Mouse (Mus musculus): Measurements from ENCODE around the gene Ttll8.

Gene Ttll8

DNA sequence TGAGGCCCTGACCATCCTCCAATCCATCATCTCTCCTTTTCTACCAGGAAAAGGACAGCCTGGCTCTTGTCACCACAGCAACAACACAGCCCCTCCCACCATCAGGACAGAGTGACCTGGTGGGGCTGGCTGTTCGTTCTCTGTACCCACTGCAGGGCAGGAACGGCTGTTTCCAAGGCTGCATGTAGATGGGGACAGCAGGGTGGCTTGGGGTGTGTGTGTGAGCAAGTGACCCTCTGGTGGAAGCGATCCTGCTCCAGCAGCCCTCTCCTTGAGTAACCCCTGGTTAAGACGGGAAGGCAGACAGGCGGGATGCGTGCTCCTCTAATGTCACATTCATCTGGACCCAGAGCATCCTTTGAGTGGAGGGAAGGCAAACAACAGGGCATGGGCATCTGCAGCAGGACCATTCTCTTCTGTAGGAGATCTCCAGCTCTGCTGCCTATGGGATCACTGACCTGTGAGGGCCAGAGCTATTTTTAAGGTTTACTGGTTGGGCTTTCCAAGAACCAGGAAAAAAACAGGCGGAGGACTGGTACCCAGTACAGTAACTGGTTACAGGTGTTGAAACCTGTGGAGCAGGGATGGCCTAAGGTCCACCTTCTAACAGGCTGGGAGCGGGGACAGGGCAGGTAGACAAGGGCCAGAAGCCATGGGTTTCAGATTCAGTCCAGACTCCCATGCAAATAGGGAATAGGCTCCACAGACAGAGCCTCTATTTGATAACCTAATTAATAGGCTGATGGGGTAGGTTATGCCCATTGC, 94.8 kb downstream of the Ttll8 start:
- no peak for DNase-seq (ENCODE audit: low read depth)

DNA sequence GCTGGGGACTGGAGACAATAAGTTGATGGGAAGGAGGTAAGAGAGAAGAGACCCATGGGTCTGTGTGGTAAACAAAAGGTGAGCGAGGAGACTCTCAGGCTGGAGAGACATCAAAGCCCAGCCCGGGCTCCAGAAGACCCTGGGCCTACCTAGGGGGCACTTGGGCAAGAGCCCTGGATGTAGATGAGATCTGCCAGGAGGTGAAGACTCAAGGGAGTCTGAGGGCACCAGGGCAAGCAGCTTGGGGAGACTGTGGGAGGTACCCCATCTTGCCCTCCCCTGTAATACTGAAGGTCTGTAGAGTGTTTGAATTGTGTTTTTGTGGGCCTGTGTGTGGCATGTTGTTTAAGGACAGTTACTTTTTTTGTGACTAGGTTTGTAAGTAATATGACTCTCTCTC, 95.5 kb downstream of the Ttll8 start:
- no peak for DNase-seq (ENCODE audit: low read depth)

DNA sequence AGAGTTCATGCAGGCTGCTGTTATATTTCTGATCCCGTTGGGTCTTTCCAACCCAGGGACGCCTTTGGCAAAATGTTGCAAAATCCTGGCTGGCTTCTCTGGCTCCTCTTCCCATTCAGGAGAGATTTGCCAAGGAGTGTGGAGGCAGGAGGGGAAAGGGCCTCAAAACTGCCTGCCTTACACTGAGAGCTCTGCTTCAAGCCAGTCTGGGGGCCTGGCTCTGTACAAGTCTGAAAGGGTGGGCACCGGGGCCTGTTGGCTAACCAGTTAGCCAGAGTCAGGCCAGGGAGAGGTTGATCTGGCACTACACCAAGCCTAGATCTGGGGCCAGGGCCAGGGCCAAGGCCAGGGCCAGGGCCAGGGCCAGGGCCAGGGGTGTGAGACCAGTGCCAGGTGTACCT, 96.1 kb downstream of the Ttll8 start:
- DNase-seq (ENCODE audit: low read depth): no peak

DNA sequence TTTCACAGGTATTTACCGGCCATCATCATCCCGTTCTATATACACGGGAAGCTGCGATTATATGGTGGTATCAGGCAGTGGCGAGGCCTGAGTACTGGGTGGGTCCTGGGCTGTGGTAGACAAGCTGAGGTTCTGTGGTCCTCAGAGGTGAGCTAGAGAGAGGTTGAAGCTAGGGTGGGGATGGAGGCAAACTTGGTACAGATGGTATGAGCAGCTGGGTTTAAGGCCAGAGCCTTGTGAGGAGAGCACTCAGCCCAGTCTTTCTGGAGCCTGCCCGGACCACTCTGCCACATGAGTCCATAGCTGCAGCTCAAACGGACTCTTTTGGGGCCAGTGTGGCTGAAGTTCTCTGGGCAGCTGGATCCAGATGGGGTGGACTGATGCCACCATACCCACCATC, 96.9 kb downstream of the Ttll8 start:
- no peak for DNase-seq (ENCODE audit: low read depth)

DNA sequence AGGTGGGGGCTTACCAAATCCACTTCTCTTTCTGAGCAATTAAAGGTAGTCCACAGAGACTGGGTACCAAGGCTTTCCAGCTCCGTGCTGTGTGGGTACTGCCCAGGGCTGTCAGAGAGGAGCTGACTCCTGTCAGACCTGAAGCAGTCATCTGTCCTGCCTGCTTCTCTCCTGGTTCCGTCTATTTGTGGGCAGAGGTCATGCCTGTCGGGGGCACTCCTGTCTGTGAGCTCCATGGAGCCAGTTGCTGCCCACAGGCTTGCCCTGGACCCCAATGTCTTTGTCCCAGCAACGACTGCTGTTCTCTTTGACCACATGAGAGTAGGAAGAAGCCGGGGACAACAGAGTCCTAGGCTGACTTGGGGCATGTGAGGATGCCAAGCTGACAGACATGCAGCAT, 97.6 kb downstream of the Ttll8 start:
- no peak for DNase-seq (ENCODE audit: low read depth)

DNA sequence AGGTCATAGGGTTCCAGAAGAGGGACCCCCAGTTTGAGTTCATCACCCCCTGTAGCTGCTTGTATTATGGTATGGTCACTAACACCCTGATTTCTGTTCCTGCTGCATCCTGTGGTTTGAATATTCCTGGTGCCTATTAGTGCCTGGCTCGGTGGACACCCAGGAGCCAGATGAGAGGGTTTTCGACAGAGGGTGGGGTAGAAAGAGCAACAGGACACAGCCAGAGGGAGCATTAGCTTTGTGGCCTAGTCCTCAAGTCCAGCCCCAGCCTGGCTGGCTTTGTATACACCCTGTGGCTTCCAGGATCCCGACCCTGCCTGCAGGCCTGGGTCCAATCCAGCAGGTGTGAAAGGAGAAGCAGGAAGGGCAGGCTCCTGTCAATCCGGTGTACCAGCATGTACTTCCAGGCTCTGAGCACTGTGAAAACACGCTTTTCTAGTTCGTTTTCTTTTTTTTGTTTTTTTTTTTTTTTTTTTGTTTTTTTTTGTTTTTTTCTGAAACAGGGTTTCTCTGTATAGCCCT, 98.3 kb downstream of the Ttll8 start:
- DNase-seq (ENCODE audit: low read depth): no peak

DNA sequence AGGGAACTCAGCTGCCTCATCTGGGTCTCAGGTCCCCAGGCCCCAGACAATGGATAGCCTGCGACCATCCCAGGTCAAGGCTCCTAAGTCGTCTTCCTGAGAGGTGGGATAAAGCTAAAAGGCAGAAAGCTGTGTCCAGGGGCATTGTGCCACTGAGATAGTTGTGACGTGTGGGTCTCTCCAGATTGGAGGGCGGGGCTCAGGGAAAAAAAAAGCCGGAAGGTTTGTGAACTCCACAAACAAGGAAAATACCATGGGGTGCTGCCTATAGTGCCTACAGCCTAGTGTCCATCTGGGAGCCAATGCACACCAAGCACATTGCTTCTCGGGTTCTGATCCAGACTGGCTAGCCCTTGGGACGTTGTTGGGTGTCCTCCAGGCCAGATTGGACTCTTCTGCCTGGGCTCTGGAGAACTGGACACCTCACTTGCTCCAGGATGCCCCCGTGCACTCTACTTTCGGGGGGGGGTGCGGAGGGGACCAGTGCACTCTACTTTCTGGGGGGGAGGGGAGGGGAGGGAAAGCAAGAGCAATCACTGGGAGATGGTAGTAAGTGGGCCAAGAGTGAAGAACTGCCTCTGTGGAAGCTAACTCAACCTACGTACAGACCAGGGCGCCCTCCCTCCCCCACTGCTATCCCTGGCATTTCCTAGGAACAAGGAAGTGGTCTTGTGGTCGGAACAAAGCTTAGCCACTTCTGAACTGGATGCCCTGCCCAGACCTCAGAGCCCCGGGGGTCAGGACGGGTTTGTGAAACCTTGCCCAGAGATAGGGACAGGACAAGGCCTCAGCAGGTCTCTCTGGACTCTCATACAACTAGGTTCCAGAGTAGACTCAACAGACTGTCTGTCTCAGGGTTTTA, 99.0 kb downstream of the Ttll8 start:
- no peak for DNase-seq (ENCODE audit: low read depth)

DNA sequence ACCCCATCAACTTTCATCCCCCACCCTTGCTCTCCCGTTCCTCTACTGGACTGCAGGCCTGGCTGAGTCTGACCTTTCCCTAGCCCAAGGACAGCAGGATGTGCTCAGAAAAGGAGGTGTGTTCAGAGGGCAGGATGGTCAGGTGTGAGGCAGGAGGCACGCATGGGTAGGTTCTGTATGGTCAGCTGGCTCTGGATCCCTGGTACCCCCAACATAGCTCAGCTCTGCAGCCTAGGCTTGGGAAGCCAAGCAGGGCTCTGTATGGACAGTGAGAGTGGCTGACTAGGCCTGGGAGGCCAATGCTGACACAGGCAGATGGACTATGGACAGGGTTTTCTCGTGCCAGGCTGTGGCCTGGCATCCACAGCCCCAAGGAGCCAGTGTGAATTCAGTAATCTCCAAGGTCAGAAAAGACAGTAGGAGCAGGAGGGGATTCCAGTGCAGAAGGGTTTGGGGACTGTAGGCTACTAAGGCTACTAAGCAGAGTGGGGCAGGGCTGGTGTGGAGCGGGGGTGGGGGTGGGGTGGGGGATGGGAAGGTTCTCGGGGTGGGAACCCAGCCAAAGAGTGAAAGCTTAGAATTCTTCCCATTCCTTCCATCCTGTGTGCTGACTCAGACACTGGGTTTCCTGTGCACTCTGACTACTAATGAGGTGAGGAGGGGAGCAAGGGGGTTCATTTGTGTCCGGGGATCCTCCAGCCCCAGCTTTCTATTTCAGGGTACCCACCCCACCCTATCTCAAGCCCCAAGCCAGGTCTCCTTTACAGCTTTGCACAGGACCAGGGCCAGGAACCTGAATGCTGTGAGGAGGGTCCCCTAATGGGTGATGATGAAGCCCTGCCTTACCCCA, 99.9 kb downstream of the Ttll8 start:
- DNase-seq (ENCODE audit: low read depth): no peak

DNA sequence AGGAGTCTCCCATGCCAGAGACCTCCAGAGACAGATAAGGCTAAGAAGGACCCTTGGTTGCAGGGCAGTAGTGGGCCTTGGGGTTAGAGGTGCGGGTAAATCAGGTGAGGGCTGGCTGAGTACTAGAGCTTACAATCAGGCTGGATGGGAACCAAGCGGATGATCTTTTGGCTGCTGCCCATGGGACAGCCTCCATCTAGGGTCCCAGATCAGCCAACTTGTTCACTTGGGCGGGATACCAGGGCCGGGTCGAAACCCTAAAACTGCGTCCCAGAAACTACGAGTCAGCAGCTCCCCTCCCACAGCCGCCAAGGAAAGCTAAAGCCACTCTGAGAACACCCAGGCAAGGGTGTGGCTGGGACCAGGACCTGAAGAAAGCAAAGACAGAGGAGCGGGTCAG, 101.1 kb downstream of the Ttll8 start:
- no peak for DNase-seq (ENCODE audit: low read depth)

DNA sequence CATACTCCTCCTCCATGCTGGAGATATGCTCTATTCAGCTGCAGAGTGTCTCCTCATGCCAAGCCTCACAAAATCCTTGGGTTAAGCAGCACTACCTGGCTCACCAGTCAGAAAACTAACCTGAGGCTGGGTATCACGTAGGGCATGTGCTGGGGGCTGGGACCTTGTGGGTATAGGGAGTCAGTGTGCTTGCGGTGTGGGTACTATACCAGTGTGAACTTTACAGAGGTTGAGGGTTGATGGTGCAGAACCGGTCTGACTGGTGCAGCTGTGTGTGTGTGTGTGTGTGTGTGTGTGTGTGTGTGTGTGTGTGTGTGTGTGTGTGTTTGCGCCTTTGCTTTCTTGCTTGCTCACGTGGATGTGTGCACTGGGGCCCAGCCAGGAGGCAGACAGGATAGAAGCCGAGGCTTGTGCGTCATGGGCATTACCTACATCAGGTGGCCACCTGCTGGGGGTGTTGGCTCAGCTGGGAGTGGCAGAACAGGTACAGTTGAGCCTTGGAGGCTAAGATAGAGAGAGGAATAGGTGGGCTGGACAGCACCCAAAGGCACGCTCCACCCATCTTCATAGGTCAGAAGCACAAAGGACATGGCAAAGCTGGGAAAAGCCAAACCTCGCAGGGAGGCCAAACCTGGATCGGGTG, 102.6 kb downstream of the Ttll8 start:
- DNase-seq (ENCODE audit: low read depth): no peak

DNA sequence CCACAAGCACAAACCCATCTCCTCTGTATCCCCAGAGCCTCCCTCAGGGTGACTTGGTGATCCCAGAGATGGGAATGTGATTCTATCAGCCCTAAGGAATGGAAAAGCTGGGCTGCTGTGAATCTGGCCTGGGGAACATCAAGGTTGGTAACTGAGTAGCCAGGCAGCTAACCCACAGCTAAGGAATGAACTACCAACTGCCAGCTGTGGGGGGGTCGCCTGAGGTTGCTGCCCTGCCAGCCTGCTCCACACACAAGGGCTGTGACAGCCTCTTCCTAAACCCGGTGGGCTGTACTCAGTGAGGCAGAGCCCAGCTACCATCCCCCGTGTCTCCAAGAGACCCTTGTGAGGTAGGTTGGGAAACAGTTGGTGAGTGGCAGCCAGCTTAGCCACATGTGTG, 103.1 kb downstream of the Ttll8 start:
- DNase-seq (ENCODE audit: low read depth): no peak

DNA sequence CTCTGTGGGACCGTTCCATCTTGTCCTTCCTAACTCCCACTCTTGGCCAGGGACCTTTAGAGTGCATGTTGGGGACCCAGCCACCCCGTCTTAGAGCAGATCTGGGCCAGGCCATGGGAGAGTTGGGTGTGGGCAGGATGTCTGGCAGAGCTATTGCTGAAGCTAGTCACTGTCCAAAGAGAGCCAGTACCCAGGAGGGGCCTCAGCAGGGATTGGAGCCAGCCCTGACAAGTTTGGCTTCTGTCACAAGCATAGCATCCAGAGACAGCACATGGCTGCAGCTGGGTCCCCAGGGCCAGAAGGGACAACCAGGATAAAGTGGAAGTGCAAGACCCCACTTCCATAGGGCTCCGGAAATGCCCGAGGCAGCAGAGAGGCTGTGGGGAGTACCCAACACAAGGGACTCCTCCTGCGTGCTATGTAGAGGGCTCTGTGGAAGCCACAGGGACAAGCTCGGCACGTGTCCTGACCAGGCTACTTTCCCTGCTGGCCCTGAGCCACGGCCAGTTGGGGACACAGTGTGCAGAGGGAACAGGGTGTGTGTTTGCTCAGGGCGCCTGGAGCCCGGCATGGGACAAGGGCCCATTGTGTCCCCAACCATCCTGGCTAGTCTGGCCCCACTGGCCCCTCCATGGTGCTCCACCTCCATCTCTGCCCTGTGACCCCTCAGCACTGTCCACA, 103.9 kb downstream of the Ttll8 start:
- DNase-seq (ENCODE audit: low read depth): no peak

DNA sequence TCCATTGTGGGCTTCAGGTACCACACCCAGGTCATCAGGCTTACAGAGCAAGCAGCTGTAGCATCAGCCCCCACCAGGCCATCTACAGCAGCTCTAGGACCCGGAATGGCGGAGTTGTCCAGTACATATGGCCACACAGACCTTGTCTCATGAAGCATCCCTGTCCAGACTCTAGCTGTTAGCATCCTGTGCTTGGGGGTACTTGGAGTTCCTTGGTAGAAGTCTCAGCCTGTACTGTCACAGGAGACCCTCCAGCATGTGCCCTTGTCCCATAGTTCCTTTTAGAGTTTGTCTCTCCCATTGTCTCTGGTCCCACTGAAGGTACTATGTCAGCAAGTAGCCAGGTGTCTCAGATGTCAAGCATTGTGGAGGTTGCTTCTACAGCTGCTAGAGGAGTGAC, 104.6 kb downstream of the Ttll8 start:
- no peak for DNase-seq (ENCODE audit: low read depth)

DNA sequence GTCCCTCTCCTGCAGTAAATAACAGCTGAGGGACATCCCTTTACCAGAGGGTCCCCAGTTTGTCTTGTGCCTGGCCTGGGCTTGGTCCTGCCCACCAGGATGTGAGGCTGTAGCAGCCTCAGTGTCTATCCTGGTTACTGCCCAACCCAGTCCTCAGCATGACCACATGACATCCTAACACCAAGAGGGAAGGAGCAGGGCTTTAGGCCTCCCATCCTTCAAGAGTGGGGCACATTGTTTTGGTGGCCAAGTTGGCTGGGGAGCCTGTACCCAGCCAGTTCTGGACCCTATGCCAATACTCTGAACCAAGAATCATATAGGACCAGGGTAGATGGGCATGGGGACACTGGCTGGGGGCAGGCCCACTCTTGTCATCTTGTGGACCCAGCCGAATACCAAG, 105.6 kb downstream of the Ttll8 start:
- no peak for DNase-seq (ENCODE audit: low read depth)

DNA sequence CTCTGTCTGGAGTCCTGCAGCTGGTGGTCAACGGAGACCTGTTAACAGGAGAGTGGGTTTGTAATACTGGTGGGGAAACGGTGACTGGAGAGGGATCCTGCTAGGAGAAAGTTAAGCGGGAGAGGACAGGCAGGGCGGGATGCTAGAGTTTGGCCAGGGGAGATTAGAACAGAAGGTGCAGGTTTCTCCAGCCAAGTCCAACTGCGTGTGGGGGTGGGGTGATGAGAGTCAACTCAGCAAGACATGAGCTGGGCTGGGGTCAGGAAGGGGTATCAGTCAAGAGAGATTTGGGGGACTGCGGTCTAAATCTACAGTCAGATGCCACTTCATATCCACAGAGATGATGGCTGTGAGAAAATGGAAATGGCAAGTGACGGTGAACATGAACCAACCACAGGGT, 109.3 kb downstream of the Ttll8 start:
- DNase-seq (ENCODE audit: low read depth): no peak

DNA sequence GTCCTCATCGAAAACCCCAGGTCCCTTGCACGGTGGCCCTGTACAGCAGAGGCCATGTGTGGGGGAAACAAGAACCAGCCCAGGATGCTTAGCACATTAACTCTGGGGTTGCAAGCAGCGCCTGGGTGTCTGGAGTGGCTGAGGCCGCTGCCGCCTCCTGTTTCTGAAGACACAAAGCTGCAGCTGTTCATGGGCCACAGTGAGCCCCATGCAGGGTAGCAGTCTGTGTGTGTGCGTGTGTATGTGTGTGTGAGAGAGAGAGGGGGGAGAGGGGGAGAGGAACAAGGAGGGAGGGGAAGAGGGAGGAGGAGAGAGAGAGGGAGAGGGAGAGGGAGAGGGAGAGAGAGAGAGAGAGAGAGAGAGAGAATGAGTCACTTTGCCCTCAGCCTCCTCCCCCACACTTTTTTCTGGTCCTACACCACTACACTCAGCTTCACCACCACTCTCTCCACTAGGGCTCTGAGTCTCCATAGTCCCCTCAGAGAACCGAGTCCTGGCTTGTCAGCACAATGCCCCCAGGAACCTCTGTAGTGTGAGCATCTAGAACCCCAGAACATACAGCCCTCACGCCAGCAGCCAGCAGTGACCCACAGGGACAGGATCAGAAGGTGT, 110.6 kb downstream of the Ttll8 start:
- no peak for DNase-seq (ENCODE audit: low read depth)

DNA sequence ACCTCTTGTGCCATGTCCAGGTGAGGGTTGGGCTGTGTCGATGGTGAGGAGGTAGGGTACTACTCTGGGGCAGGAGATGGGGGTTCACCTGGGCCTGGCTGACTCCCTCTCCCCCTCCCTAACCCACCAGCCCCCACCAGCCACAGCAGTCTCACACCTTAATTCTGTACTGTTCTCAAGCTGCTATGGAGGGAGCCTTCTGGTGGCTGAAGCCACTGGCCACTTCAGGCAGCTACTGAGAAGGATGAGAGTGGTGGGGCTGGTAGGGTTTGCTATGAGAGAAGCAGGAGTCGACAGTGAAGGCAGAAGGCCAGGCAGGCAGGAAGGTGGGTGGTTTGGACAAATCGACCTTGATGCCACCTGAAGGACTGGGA, 111.9 kb downstream of the Ttll8 start:
- DNase-seq (ENCODE audit: low read depth): no peak

DNA sequence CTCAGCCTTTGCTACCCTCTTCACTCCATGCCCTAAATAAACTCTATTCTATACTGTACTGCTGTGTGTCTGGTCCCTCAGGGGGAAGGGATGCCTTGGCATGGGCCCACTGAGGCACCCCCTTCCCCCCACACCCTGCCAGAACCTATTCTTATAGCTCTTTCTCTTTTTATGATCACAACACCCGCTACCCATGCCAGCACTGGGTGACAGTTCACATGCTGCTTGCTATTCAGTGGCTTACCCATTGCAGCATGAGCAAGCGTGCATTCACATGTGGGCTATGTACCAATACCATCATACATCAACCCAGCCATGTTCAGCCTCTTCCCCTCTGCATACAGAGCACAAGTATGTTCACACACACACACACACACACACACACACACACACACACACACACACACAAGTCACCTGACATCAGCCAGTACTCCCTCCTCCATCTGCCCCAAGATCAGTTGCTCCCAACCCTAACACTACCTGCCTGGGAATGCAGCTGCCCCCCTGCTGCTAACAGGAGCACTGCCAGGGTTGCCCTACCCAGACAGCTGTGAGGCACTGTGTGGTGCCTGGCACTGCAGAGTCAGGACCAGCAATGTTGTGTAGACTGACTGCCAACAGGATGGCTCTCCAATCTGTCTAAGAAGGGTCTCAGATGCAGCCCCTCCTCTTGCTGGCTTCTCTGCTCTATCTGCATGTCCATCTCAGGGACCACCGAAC, 112.5 kb downstream of the Ttll8 start:
- no peak for DNase-seq (ENCODE audit: low read depth)

DNA sequence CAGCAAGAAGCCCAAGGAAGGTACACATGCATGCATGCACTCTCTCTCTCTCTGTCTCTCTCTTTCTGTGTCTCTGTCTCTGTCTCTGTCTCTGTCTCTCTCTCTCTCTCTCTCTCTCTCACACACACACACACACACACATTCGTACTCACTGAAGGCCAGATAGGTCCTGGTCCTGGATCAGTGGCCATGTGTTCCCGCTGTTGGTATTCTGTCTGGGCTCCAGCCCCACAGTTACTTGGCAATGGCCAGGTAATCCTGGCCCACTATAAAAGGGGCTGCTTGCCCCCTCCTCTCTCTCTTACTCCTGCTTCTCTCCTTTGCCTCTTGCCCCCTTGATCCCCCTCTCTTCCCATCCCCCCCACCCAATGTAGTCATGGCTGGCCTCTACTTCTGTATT, 113.1 kb downstream of the Ttll8 start:
- DNase-seq (ENCODE audit: low read depth): no peak
